Mouse (Mus musculus): ENCODE results near the gene Rbm26. TPM values are rescaled to one million over a fixed set of nuclear protein-coding genes. Genes with fewer than 3 reads are reported as not detected.
A peak's percentile ranks its signal among the peaks of the same experiment; 100 is the strongest.

The Rbm26 gene
- polyA plus RNA-seq (2016; fragmentation: Nextera tagmentation; extraction: Ambion mirVana) = 40.6 and 41.6 TPM in 2 replicates

DNA sequence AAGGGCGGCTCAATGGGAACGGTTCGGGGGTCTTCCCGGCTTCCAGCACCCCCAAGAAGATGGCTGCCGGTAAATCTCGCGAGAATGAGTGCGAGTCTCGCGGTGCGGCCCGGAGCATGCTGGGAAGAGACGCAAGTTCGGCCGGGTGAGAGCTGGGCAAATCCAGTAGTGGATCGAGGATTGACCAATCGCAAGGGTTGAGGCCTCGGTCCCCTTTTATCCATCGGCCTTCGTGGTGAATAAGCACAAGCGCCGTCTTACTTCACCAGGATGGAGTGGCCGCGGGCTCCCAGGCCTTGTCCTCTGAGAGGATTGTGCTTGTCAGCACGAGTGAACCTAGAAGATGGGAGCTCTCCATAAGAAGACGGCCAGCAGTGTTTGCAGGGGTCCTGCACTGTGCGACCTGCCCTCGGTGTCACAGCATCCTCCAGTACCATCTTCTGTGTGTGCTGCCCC lies at the start of gene Rbm26:
Rbm26 (minus strand) TSS at position 90 of the 456 bp plus-strand sequence.
- Histone ChIP-seq H3K4me1 (peaks cover 21% of the 10 kb centered on the region), H3K9ac (peak within 1 kb of the TSS; percentile 97), H3K4me2 (replicated peaks) (peak within 1 kb of the TSS; percentile 83), H3K4me3 (peak within 1 kb of the TSS; percentile 99), H3K36me3 (no peaks in the 10 kb centered on the region), H3K9me3 (no peaks in the 10 kb centered on the region), H3K27ac (peak within 1 kb of the TSS; percentile 94), H3K27me3 (replicated peaks) (no peaks in the 10 kb centered on the region)
- peak; percentile 96 for ATAC-seq (ENCODE audit: low FRiP score, low read depth)
- under 1% methylated on average over 28 of the region's 28 CpGs for WGBS

DNA sequence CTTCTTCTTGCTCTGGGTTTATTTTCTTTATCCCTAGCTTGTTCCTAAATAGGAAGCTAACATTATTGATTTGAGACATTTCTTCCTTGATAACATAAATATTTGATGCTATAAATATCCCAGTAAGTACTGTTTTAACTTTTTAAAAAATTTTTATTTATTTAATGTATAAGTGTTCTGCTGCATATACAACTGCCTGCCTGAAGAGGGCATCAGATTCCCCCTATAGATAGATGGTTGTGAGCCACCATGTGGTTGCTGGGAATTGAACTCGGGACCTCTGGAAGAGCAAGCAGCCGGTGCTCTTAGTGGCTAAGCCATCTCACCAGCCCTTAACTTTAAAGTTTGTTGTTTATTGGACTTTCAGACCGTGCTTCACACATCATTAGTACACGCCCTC lies 48.7 kb upstream of the Rbm26 start:
- no peaks in the 10 kb centered on the region for H3K9me3 ChIP-seq
- H3K9ac ChIP-seq = no peak overlapping the region
- no peak overlapping the region for H3K4me3 ChIP-seq
- H3K4me2 ChIP-seq (replicated peaks) = no peak overlapping the region
- H3K27me3 ChIP-seq (replicated peaks) = no peaks in the 10 kb centered on the region
- H3K27ac ChIP-seq = no peak overlapping the region
- H3K4me1 ChIP-seq = no peaks in the 10 kb centered on the region
- ATAC-seq (ENCODE audit: low FRiP score, low read depth) = no peak
- H3K36me3 ChIP-seq = no peaks in the 10 kb centered on the region
- WGBS = 88% methylated on average over 4 of the region's 4 CpGs

DNA sequence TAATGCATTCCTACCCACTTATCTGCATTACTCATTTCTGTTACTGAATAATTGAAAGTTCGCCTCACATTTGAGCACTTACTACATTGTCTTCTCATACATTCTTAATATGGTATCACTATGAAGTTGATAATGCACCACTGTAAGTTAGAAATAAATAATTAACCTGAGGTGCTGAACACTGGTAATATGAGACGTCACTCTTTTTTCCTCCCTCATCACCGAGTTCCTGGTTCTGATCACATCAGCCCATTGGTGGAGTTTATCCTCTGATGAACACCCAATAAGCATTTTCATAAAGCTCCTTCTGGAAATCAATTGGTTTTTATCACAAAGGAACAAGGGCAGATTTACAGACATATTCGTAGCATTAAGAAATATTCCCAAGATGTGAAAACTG lies 45.1 kb upstream of the Rbm26 start:
- Histone ChIP-seq H3K4me3 (no peak overlapping the region), H3K27ac (no peak overlapping the region), H3K36me3 (no peaks in the 10 kb centered on the region), H3K4me1 (no peaks in the 10 kb centered on the region), H3K4me2 (replicated peaks) (no peak overlapping the region), H3K9me3 (no peaks in the 10 kb centered on the region), H3K9ac (no peak overlapping the region), H3K27me3 (replicated peaks) (no peaks in the 10 kb centered on the region)
- WGBS = 86% methylated on average over 4 of the region's 4 CpGs
- ATAC-seq (ENCODE audit: low FRiP score, low read depth) = no peak

DNA sequence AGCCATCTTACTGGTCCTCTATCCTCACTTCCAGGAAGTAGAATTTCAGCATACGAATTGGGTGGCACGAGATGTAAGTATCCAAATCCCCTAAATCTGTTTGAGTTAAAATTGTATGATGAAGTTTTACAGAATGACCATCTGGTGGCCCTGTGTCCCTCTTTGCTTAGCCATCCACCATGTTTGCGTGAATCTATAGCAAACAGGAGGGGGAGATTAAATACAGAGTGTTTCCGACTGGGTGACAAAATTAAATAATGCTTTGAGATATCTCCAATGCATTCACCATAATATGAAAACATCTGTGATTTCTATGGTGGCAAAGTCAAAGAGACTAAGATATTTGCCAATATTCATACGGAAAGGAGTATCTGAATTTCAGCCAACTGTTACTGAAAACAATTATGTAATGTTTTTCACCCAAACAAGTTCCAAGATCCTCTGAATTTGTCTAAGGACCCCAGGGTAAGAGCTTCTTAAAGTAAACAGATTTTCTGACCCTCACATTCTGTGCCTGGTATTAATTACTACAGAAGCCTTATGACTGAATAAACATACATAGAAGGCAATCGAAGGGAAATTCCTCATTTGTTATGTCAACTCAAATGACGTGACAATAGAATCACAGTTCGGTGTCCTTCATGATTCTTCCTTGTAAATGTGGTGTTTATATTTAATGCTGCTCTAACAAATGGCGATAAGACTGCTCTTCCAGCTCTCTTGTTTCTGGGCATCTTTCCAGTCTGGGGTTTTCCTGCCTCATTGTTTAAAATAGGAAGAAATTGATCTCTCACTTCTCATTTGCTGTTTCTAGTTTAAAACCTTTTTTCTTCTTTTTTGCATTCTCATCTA lies 42.6 kb upstream of the Rbm26 start:
- no peak overlapping the region for H3K27ac ChIP-seq
- no peaks in the 10 kb centered on the region for H3K27me3 ChIP-seq (replicated peaks)
- no peak for ATAC-seq (ENCODE audit: low FRiP score, low read depth)
- 87% methylated on average over 9 of the region's 9 CpGs for WGBS
- no peaks in the 10 kb centered on the region for H3K36me3 ChIP-seq
- H3K4me2 ChIP-seq (replicated peaks) = no peak overlapping the region
- no peaks in the 10 kb centered on the region for H3K9me3 ChIP-seq
- H3K4me1 ChIP-seq = no peaks in the 10 kb centered on the region
- H3K9ac ChIP-seq = no peak overlapping the region
- H3K4me3 ChIP-seq = no peak overlapping the region

DNA sequence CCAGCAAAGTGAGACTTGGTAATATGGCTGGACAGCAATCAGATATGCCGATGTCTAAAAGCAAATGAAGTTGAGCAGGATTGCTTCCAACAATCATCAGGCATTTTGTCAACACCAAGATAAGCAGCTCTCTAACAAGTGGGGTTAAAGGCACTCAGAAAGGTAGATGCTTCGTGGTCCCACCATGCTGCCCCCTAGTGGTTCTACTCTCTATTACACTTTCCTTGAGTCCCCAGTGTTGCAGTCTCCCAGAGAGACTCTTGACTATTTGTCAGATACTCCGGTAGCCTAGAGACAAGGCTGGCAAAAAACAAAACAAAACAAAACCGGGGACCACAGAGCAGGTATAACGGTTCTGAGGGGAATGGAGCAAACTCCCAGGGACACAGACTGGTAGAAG lies 21.3 kb upstream of the Rbm26 start:
- no peak for ATAC-seq (ENCODE audit: low FRiP score, low read depth)
- 55% methylated on average over 5 of the region's 5 CpGs for WGBS
- H3K27me3 ChIP-seq (replicated peaks) = no peaks in the 10 kb centered on the region
- H3K9ac ChIP-seq = no peak overlapping the region
- no peak overlapping the region for H3K4me3 ChIP-seq
- no peak overlapping the region for H3K27ac ChIP-seq
- H3K36me3 ChIP-seq = no peaks in the 10 kb centered on the region
- no peak overlapping the region for H3K4me2 ChIP-seq (replicated peaks)
- H3K4me1 ChIP-seq = no peaks in the 10 kb centered on the region
- no peaks in the 10 kb centered on the region for H3K9me3 ChIP-seq

DNA sequence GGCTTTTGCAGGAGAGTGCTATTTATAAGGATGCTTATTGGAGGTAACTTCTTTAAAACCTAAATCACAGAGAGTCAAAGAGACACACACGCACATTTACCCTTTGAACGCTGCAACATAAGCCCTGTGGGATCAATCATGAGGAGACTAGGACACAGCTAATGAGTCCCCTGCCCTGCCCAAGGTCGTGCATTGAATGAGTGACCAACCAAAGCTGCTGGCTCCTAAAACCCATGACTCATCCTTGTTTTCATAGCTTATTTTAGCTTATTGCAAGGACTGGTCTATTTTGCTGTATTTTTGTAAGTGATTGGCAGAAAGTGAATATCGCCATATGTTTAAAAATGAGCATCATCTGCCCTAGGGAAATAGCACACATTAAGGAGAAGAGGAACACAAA lies 17.6 kb upstream of the Rbm26 start:
- no peaks in the 10 kb centered on the region for H3K9me3 ChIP-seq
- H3K4me2 ChIP-seq (replicated peaks) = no peak overlapping the region
- no peak overlapping the region for H3K9ac ChIP-seq
- H3K27me3 ChIP-seq (replicated peaks) = no peaks in the 10 kb centered on the region
- H3K4me1 ChIP-seq = no peaks in the 10 kb centered on the region
- no peak overlapping the region for H3K27ac ChIP-seq
- WGBS = 68% methylated on average over 4 of the region's 4 CpGs
- no peaks in the 10 kb centered on the region for H3K36me3 ChIP-seq
- ATAC-seq (ENCODE audit: low FRiP score, low read depth) = no peak
- no peak overlapping the region for H3K4me3 ChIP-seq

DNA sequence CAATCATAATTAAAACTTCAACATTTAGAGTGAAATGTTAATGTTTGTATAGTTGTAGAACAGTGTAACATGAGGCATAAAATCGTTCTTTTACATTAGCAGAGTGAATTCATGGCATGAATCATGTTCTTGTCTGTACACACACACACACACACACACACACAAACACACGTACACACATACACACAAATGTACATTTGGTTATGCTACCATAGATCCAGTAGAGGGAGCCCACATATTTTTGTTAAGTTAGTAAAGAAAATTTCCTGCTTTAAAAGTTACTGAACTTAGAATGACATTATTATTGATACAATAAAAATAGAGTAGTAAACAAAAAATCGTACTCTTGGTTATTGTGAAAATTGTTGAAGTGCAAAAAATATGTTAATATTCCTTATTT lies 7.7 kb upstream of the Rbm26 start:
- H3K9ac ChIP-seq = no peak overlapping the region
- no peaks in the 10 kb centered on the region for H3K9me3 ChIP-seq
- no peaks in the 10 kb centered on the region for H3K27me3 ChIP-seq (replicated peaks)
- no peak overlapping the region for H3K4me2 ChIP-seq (replicated peaks)
- H3K4me1 ChIP-seq = no peaks in the 10 kb centered on the region
- WGBS = 70% methylated on average over 3 of the region's 3 CpGs
- no peak overlapping the region for H3K4me3 ChIP-seq
- H3K36me3 ChIP-seq = no peaks in the 10 kb centered on the region
- ATAC-seq (ENCODE audit: low FRiP score, low read depth) = no peak
- no peak overlapping the region for H3K27ac ChIP-seq

DNA sequence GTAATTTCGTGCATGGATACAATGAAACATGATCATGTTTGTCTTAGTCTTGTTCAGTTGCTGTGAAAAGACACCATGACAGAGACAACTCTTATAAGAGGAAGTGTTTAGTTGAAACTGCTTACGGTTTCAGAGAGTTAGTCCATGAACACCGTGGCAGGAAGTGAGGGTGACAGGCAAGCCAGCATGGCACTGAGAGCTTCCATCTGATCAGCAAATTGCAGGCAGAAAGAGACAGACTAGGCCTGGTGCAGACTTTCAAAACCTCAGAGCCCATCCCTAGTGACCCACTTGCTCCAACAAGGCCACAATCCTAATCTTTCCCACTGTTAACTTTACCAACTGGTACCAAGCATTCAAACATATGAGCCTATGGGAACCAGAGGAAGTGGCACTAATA lies 5.7 kb upstream of the Rbm26 start:
- Histone ChIP-seq H3K4me1 (no peaks in the 10 kb centered on the region), H3K9me3 (no peaks in the 10 kb centered on the region), H3K27me3 (replicated peaks) (no peaks in the 10 kb centered on the region), H3K36me3 (no peaks in the 10 kb centered on the region), H3K27ac (no peak overlapping the region), H3K4me3 (no peak overlapping the region), H3K9ac (no peak overlapping the region), H3K4me2 (replicated peaks) (no peak overlapping the region)
- WGBS = 83% methylated on average over 3 of the region's 3 CpGs
- no peak for ATAC-seq (ENCODE audit: low FRiP score, low read depth)

DNA sequence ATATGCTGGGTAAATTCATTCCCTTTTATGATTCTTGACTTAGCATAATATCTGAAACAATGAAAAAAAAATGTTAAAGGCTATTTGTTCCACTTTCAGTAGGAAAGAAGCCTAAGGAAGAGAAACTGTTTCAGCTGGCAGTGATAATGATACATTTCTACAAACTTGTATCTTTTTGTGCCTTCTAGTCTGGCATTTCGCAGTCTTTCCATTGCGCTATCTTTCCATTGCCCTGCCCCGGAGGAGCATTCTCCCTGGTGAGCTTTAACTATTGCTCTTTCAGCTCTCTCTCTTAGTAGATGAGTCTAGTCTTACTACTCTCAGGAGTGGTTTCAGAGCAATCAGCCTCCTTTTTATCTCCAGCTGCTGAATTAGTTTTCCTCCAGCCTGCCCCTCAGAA lies 2.6 kb upstream of the Rbm26 start:
- WGBS = 94% methylated on average over 3 of the region's 3 CpGs
- Histone ChIP-seq H3K4me2 (replicated peaks) (no peak overlapping the region), H3K9ac (no peak overlapping the region)

DNA sequence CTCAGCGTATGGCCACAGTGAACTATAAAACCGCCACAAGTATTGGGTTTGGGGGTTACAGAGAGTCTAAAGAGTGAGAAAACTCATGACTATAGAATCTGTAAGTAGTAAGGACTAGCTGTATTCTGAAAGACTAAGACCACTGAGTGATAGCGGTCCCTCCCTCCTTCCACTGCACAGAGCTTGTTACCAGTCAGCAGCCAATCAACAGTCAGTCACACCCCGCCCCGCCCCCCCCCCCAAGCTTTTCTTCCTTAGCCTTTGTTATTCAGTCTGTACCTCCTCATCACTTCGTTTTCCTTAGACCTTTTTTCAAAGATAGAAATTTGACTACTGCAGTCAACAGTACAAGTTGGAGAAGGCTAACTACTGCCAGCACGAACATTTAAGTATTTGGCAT lies 1.9 kb upstream of the Rbm26 start:
- no peak overlapping the region for H3K4me3 ChIP-seq
- 53% methylated on average over 7 of the region's 7 CpGs for WGBS
- H3K4me1 ChIP-seq = peaks cover 13% of the 10 kb centered on the region
- H3K9ac ChIP-seq = no peak overlapping the region
- H3K27me3 ChIP-seq (replicated peaks) = no peaks in the 10 kb centered on the region
- ATAC-seq (ENCODE audit: low FRiP score, low read depth) = no peak
- H3K36me3 ChIP-seq = no peaks in the 10 kb centered on the region
- H3K27ac ChIP-seq = no peak overlapping the region
- no peak overlapping the region for H3K4me2 ChIP-seq (replicated peaks)
- H3K9me3 ChIP-seq = no peaks in the 10 kb centered on the region

More for the DNA sequence above, 2.6 kb upstream of the Rbm26 start:
- Histone ChIP-seq H3K36me3 (no peaks in the 10 kb centered on the region), H3K27me3 (replicated peaks) (no peaks in the 10 kb centered on the region), H3K9me3 (no peaks in the 10 kb centered on the region), H3K27ac (no peak overlapping the region), H3K4me3 (no peak overlapping the region), H3K4me1 (peaks cover 11% of the 10 kb centered on the region)
- no peak for ATAC-seq (ENCODE audit: low FRiP score, low read depth)

DNA sequence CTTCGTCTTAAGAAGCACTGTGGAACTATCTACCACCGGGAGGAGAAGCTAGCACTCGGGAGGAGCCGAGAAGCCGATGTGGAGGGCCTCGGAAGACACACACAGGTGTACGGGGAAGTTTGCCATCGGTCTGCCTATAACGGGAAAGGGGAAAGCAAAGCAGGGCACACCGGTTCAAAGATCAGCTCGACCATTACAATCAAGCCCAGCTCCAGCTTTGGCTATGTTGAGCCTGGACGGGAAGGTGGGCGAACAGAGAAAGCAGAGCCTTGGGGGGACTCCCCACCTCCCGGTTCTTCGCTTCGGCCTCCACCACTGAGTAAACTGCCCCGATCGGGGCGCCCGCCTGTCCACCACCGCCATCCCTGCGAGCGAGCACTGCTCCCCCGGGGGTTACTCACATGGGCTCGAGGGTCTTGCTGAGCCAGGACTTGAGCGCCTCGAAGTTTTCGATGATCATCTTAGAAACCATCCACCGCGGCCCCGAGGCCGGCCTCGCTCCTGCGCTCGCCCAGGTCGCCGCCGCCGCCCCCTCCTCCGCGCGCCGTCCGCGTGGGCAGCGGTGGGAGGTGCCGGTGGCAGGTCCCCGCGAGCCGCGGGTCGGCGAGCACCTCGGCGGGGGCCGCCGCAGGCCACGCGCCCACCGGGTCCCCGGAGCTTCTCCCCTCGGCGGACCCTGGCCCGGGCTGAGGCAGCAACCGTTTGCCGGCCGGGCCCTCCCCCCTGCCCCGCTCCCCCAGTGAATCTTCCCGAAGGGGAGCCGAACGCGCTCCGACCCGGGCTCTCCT lies 552 bp downstream of the Rbm26 start:
- Histone ChIP-seq H3K9me3 (no peaks in the 10 kb centered on the region), H3K4me2 (replicated peaks) (peak overlapping the region; percentile 83), H3K9ac (peak overlapping the region; percentile 97), H3K27me3 (replicated peaks) (no peaks in the 10 kb centered on the region), H3K4me1 (peaks cover 22% of the 10 kb centered on the region), H3K4me3 (peak overlapping the region; percentile 99), H3K36me3 (no peaks in the 10 kb centered on the region), H3K27ac (peak overlapping the region; percentile 94)
- WGBS = under 1% methylated on average over 66 of the region's 74 CpGs
- ATAC-seq (ENCODE audit: low FRiP score, low read depth) = peak; percentile 84

DNA sequence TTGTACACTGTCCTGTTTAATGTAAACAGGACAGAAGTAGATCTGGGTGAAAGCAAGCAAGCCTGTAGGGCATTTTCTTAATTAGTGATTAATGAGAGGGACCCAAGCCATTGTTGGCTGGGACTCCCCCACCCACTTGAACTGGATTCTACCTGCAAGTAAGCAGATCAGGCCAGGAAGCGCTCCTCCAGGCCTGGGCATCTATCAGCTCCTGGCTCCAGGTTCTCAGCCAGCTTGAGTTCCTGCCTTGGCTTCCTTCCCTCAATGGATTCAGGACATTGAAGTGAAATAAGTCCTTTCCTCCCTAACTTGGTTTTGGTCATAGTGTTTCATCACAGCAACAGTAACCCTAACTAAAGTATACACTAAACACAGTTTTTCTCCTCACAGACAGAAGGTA lies 9.9 kb downstream of the Rbm26 start:
- WGBS = 97% methylated on average over 1 of the region's 1 CpGs
- no peak overlapping the region for H3K27ac ChIP-seq
- no peak overlapping the region for H3K9ac ChIP-seq
- H3K9me3 ChIP-seq = no peaks in the 10 kb centered on the region
- H3K36me3 ChIP-seq = no peaks in the 10 kb centered on the region
- peaks cover 4% of the 10 kb centered on the region; the same call in 1 of the 2 replicates for H3K4me1 ChIP-seq
- H3K4me3 ChIP-seq = no peak overlapping the region
- ATAC-seq (ENCODE audit: low FRiP score, low read depth) = no peak
- H3K4me2 ChIP-seq (replicated peaks) = no peak overlapping the region
- H3K27me3 ChIP-seq (replicated peaks) = no peaks in the 10 kb centered on the region
